Mouse (Mus musculus): ENCODE measurements around the gene Olfr854. TPM values are rescaled to one million over a fixed set of nuclear protein-coding genes. Genes with fewer than 3 reads are reported as not detected.

The Olfr854 gene
- polyA plus RNA-seq (2012; rRNA removed) (not detected in 2 replicates), polyA plus RNA-seq (2014; fragmentation: Nextera tagmentation; extraction: Ambion mirVana) (not detected in 2 replicates)

DNA sequence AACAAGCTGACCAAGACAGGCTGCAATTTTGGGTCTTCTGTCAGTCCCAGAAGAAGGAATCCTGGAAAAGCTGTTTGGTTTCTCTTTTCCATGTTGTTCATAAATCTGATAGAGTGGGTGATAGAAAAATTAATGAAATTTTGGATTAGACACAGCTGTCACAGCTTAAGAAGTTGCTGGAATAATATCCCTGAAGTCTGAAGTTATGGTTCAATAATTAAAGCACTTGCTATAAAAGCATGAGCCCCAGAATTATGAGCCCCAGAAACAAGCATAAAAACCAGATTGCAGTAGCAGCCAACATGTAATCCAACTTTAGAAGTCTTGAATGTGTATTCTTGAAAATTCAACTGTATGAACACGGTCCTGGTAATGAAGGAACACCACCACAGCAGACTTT is at the start of gene Olfr854:
TSS of gene Olfr854 (minus strand) at position 101 of the 400 bp plus-strand sequence.
- Histone ChIP-seq H3K4me3 (ENCODE audit: insufficient read depth in 1 of 2, low read depth in 2 of 2, low read length in 2 of 2) (no peak within 1 kb of the TSS), H3K9me3 (ENCODE audit: control insufficient read depth, low read length) (no peaks in the 10 kb centered on the region), H3K4me2 (ENCODE audit: low read depth) (no peak within 1 kb of the TSS), H3K36me3 (replicated peaks; ENCODE audit: control insufficient read depth, insufficient read depth, low read depth) (no peaks in the 10 kb centered on the region), H3K9ac (replicated peaks) (no peak within 1 kb of the TSS), H3K4me1 (replicated peaks; ENCODE audit: control insufficient read depth in 2 of 2, insufficient read depth in 2 of 2, low read length in 1 of 2) (no peaks in the 10 kb centered on the region), H3K27me3 (ENCODE audit: control insufficient read depth, insufficient read depth, low read length) (no peaks in the 10 kb centered on the region), H3K27ac (no peak within 1 kb of the TSS)
- TF ChIP-seq CTCF (IDR thresholded peaks at IDR 0.05; ENCODE audit: low read depth) (no peak), EP300 (IDR thresholded peaks at IDR 0.05; ENCODE audit: low read depth) (no peak)
- WGBS (ENCODE audit: insufficient replicate concordance) = 24% methylated on average over 1 of the region's 1 CpGs
- DNase-seq (ENCODE audit: low read depth in 3 of 3, low spot score in 3 of 3) (no peak), ATAC-seq (ENCODE audit: insufficient read depth) (no peak)

DNA sequence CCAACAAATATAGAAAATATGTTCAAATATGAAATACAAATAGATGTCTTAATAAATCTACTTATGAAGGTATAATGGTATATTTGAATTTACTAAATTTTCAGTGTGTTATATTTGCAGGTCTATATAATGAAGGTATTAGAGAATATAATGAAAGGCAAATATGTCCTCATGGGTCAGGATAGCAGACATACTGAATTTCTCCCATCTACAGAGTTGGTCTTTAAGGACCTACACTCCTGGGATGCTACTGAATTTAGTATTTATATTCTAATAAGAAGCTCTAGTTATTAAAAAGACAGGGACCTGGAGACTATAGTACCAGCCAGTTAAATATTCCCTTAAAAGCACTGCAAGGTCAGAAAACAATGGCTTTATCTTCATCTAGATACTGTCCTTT is 15.1 kb upstream of the Olfr854 start, which contains the start of gene Olfr855:
TSS of gene Olfr855 (plus strand) at position 301 of the 400 bp plus-strand sequence.
- H3K4me3 ChIP-seq (ENCODE audit: insufficient read depth in 1 of 2, low read depth in 2 of 2, low read length in 2 of 2) = no peak within 1 kb of the TSS
- no peak within 1 kb of the TSS for H3K9ac ChIP-seq (replicated peaks)
- no peak for DNase-seq (ENCODE audit: low read depth in 3 of 3, low spot score in 3 of 3)
- no peaks in the 10 kb centered on the region for H3K27me3 ChIP-seq (ENCODE audit: control insufficient read depth, insufficient read depth, low read length)
- no peak within 1 kb of the TSS for H3K27ac ChIP-seq
- no peaks in the 10 kb centered on the region for H3K9me3 ChIP-seq (ENCODE audit: control insufficient read depth, low read length)
- no peaks in the 10 kb centered on the region for H3K36me3 ChIP-seq (replicated peaks; ENCODE audit: control insufficient read depth, insufficient read depth, low read depth)
- TF ChIP-seq CTCF (IDR thresholded peaks at IDR 0.05; ENCODE audit: low read depth) (no peak), EP300 (IDR thresholded peaks at IDR 0.05; ENCODE audit: low read depth) (no peak)
- H3K4me1 ChIP-seq (replicated peaks; ENCODE audit: control insufficient read depth in 2 of 2, insufficient read depth in 2 of 2, low read length in 1 of 2) = no peaks in the 10 kb centered on the region
- ATAC-seq (ENCODE audit: insufficient read depth) = no peak
- H3K4me2 ChIP-seq (ENCODE audit: low read depth) = no peak within 1 kb of the TSS

DNA sequence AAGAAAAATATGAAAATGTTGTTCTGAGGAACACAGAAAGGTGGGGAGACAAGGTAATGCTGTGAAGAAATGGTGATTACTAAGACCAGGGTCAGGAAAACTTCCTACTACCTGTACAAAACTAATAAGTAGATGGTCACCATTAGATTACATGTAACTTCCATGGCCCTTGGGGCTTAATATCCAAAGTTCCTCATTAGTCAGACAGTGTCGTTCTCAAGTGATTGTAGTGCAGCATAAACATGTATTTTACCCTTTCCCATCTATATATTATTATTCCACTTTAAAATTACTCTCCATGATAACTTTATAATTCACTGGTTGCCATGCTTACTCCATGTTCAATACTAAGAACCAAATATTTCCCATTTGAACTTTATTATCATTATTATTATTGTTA is 26.2 kb downstream of the Olfr854 start, which contains the start of gene Olfr853:
TSS of gene Olfr853 (minus strand) at position 101 of the 400 bp plus-strand sequence.
- Histone ChIP-seq H3K4me2 (ENCODE audit: low read depth) (no peak within 1 kb of the TSS), H3K27ac (no peak within 1 kb of the TSS), H3K9ac (replicated peaks) (no peak within 1 kb of the TSS), H3K9me3 (ENCODE audit: control insufficient read depth, low read length) (no peaks in the 10 kb centered on the region), H3K27me3 (ENCODE audit: control insufficient read depth, insufficient read depth, low read length) (no peaks in the 10 kb centered on the region), H3K36me3 (replicated peaks; ENCODE audit: control insufficient read depth, insufficient read depth, low read depth) (no peaks in the 10 kb centered on the region), H3K4me3 (ENCODE audit: insufficient read depth in 1 of 2, low read depth in 2 of 2, low read length in 2 of 2) (no peak within 1 kb of the TSS), H3K4me1 (replicated peaks; ENCODE audit: control insufficient read depth in 2 of 2, insufficient read depth in 2 of 2, low read length in 1 of 2) (no peaks in the 10 kb centered on the region)
- WGBS (ENCODE audit: insufficient replicate concordance) = 44% methylated on average over 1 of the region's 1 CpGs
- DNase-seq (ENCODE audit: low read depth in 3 of 3, low spot score in 3 of 3) (no peak), ATAC-seq (ENCODE audit: insufficient read depth) (no peak)
- TF ChIP-seq EP300 (IDR thresholded peaks at IDR 0.05; ENCODE audit: low read depth) (no peak), CTCF (IDR thresholded peaks at IDR 0.05; ENCODE audit: low read depth) (no peak)

Other genes with a start within 250 kb of the Olfr854 start
- gene Olfr845, start 230.9 kb downstream of the Olfr854 start, polyA plus RNA-seq (2012; rRNA removed) = not detected in 2 replicates
- gene Olfr845, start 230.9 kb downstream of the Olfr854 start, polyA plus RNA-seq (2014; fragmentation: Nextera tagmentation; extraction: Ambion mirVana) = not detected in 2 replicates
- gene Olfr846, start 203.4 kb downstream of the Olfr854 start, polyA plus RNA-seq (2012; rRNA removed) = not detected in 2 replicates
- not detected in 2 replicates for gene Olfr846, start 203.4 kb downstream of the Olfr854 start, polyA plus RNA-seq (2014; fragmentation: Nextera tagmentation; extraction: Ambion mirVana)
- gene Olfr847, start 188.7 kb downstream of the Olfr854 start, polyA plus RNA-seq (2012; rRNA removed) = not detected in 2 replicates
- not detected in 2 replicates for gene Olfr847, start 188.7 kb downstream of the Olfr854 start, polyA plus RNA-seq (2014; fragmentation: Nextera tagmentation; extraction: Ambion mirVana)
- not detected in 2 replicates for gene Olfr849, start 127.1 kb downstream of the Olfr854 start, polyA plus RNA-seq (2012; rRNA removed)
- gene Olfr849, start 127.1 kb downstream of the Olfr854 start, polyA plus RNA-seq (2014; fragmentation: Nextera tagmentation; extraction: Ambion mirVana) = not detected in 2 replicates
- not detected in 2 replicates for gene Olfr850, start 89.1 kb downstream of the Olfr854 start, polyA plus RNA-seq (2012; rRNA removed)
- not detected in 2 replicates for gene Olfr850, start 89.1 kb downstream of the Olfr854 start, polyA plus RNA-seq (2014; fragmentation: Nextera tagmentation; extraction: Ambion mirVana)
- not detected in 2 replicates for gene Olfr851, start 74.1 kb downstream of the Olfr854 start, polyA plus RNA-seq (2012; rRNA removed)
- not detected in 2 replicates for gene Olfr851, start 74.1 kb downstream of the Olfr854 start, polyA plus RNA-seq (2014; fragmentation: Nextera tagmentation; extraction: Ambion mirVana)
- not detected in 2 replicates for gene Olfr853, start 26.3 kb downstream of the Olfr854 start, polyA plus RNA-seq (2012; rRNA removed)
- not detected in 2 replicates for gene Olfr853, start 26.3 kb downstream of the Olfr854 start, polyA plus RNA-seq (2014; fragmentation: Nextera tagmentation; extraction: Ambion mirVana)
- gene Olfr855, start 15.2 kb upstream of the Olfr854 start, polyA plus RNA-seq (2012; rRNA removed) = not detected in 2 replicates
- gene Olfr855, start 15.2 kb upstream of the Olfr854 start, polyA plus RNA-seq (2014; fragmentation: Nextera tagmentation; extraction: Ambion mirVana) = not detected in 2 replicates
- gene Zfp317, start 54.7 kb upstream of the Olfr854 start, polyA plus RNA-seq (2012; rRNA removed) = 2.8 and 3.9 TPM in 2 replicates
- gene Zfp317, start 54.7 kb upstream of the Olfr854 start, polyA plus RNA-seq (2014; fragmentation: Nextera tagmentation; extraction: Ambion mirVana) = 5.6 and 7.5 TPM in 2 replicates
- gene Olfr857, start 142.1 kb upstream of the Olfr854 start, polyA plus RNA-seq (2012; rRNA removed) = 0.08 TPM in 1 of 2 replicates, not detected in the other
- gene Olfr857, start 142.1 kb upstream of the Olfr854 start, polyA plus RNA-seq (2014; fragmentation: Nextera tagmentation; extraction: Ambion mirVana) = not detected in 2 replicates
- gene Olfr58, start 212.9 kb upstream of the Olfr854 start, polyA plus RNA-seq (2012; rRNA removed) = not detected in 2 replicates
- gene Olfr58, start 212.9 kb upstream of the Olfr854 start, polyA plus RNA-seq (2014; fragmentation: Nextera tagmentation; extraction: Ambion mirVana) = not detected in 2 replicates
- gene Olfr859, start 237.5 kb upstream of the Olfr854 start, polyA plus RNA-seq (2012; rRNA removed) = not detected in 2 replicates
- not detected in 2 replicates for gene Olfr859, start 237.5 kb upstream of the Olfr854 start, polyA plus RNA-seq (2014; fragmentation: Nextera tagmentation; extraction: Ambion mirVana)